Mouse (Mus musculus): ENCODE data around the gene Polr3a. TPM values are rescaled to one million over a fixed set of nuclear protein-coding genes. Genes with fewer than 3 reads are reported as not detected.
A peak's percentile ranks its signal among the peaks of the same experiment; 100 is the strongest.
"Not testable (repeated sequence)": the region's sequence is repeated elsewhere in the genome, so short reads cannot be mapped to it uniquely, and the experiment has no call there.

Gene Polr3a
- polyA plus RNA-seq, 1 experiment from 2014 or later, result 22.4 TPM

GRCm38 (mm10) chr14:24486241-24486767, 554 bp downstream of the Polr3a start:
- Histone ChIP-seq H3K27ac (ENCODE audit: low read depth, low read length) (no peak overlapping the region), H3K9me3 (ENCODE audit: control insufficient read depth, low read length) (no peaks in the 10 kb centered on the region), H3K27me3 (ENCODE audit: control insufficient read depth, insufficient read depth, low read length) (no peaks in the 10 kb centered on the region), H3K4me1 (replicated peaks; ENCODE audit: control insufficient read depth, insufficient read depth, low read length) (0 out of 2 replicates have a peak, but pooled peaks cover 3% of the 10 kb centered on the region), H3K4me3 (ENCODE audit: low read depth, low read length) (peak overlapping the region; percentile 86), H3K36me3 (ENCODE audit: control insufficient read depth, insufficient read depth, low read length) (peaks cover 2% of the 10 kb centered on the region; the same call in 1 of the 2 replicates), H3K4me2 (replicated peaks; ENCODE audit: low read depth, low read length) (peak overlapping the region; percentile 60), H3K9ac (ENCODE audit: low read depth, low read length) (peak overlapping the region; percentile 76)
- ATAC-seq (ENCODE audit: low FRiP score), result peak; percentile 12
- no peak for DNase-seq (ENCODE audit: low spot score)
- WGBS, result 11% methylated on average over 13 of the region's 13 CpGs

- Histone ChIP-seq H3K36me3 (ENCODE audit: control insufficient read depth, insufficient read depth, low read length) (peaks cover 11% of the 10 kb centered on the region), H3K9ac (ENCODE audit: low read depth, low read length) (no peak overlapping the region), H3K27me3 (ENCODE audit: control insufficient read depth, insufficient read depth, low read length) (no peaks in the 10 kb centered on the region), H3K4me3 (ENCODE audit: low read depth, low read length) (no peak overlapping the region), H3K9me3 (ENCODE audit: control insufficient read depth, low read length) (no peaks in the 10 kb centered on the region), H3K4me1 (replicated peaks; ENCODE audit: control insufficient read depth, insufficient read depth, low read length) (no peaks in the 10 kb centered on the region), H3K27ac (ENCODE audit: low read depth, low read length) (no peak overlapping the region), H3K4me2 (replicated peaks; ENCODE audit: low read depth, low read length) (no peak overlapping the region)
- DNase-seq (ENCODE audit: low spot score) (no peak), ATAC-seq (ENCODE audit: low FRiP score) (no peak)
- WGBS, result 93% methylated on average over 6 of the region's 6 CpGs
These were observed 18.1 kb downstream of the Polr3a start for GRCm38 (mm10) chr14:24468806-24469205.

- Histone ChIP-seq H3K9me3 (ENCODE audit: control insufficient read depth, low read length) (no peaks in the 10 kb centered on the region), H3K4me1 (replicated peaks; ENCODE audit: control insufficient read depth, insufficient read depth, low read length) (no peaks in the 10 kb centered on the region), H3K27ac (ENCODE audit: low read depth, low read length) (no peak overlapping the region), H3K4me2 (replicated peaks; ENCODE audit: low read depth, low read length) (no peak overlapping the region), H3K36me3 (ENCODE audit: control insufficient read depth, insufficient read depth, low read length) (peaks cover 15% of the 10 kb centered on the region), H3K9ac (ENCODE audit: low read depth, low read length) (no peak overlapping the region), H3K27me3 (ENCODE audit: control insufficient read depth, insufficient read depth, low read length) (no peaks in the 10 kb centered on the region), H3K4me3 (ENCODE audit: low read depth, low read length) (no peak overlapping the region)
- DNase-seq (ENCODE audit: low spot score) (no peak), ATAC-seq (ENCODE audit: low FRiP score) (no peak)
- WGBS, result 94% methylated on average over 3 of the region's 3 CpGs
These were observed 28.7 kb downstream of the Polr3a start for GRCm38 (mm10) chr14:24458191-24458590.

GRCm38 (mm10) chr14:24443529-24443928, 43.3 kb downstream of the Polr3a start:
- not testable (repeated sequence) for H3K27ac ChIP-seq (ENCODE audit: low read depth, low read length); H3K4me3 ChIP-seq (ENCODE audit: low read depth, low read length); H3K36me3 ChIP-seq (ENCODE audit: control insufficient read depth, insufficient read depth, low read length); H3K9me3 ChIP-seq (ENCODE audit: control insufficient read depth, low read length); ATAC-seq (ENCODE audit: low FRiP score); H3K4me1 ChIP-seq (replicated peaks; ENCODE audit: control insufficient read depth, insufficient read depth, low read length); DNase-seq (ENCODE audit: low spot score); H3K27me3 ChIP-seq (ENCODE audit: control insufficient read depth, insufficient read depth, low read length); H3K9ac ChIP-seq (ENCODE audit: low read depth, low read length); H3K4me2 ChIP-seq (replicated peaks; ENCODE audit: low read depth, low read length)
- 91% methylated on average over 4 of the region's 4 CpGs for WGBS

Other genes starting within 250 kb of the Polr3a start
- 20.8 and 26.9 TPM in 2 replicates for gene Dlg5, start 241.1 kb downstream of the Polr3a start, polyA plus RNA-seq (2014; fragmentation: Nextera tagmentation; extraction: Ambion mirVana)
- not detected in 2 replicates for gene E330034G19Rik, start 193.8 kb downstream of the Polr3a start, polyA plus RNA-seq (2014; fragmentation: Nextera tagmentation; extraction: Ambion mirVana)
- gene Rps24, start 67 bp upstream of the Polr3a start, polyA plus RNA-seq (2014; fragmentation: Nextera tagmentation; extraction: Ambion mirVana), result 1,026 and 1,035 TPM in 2 replicates